Mouse (Mus musculus) C2C12 (cell line): ENCODE measurements around the gene Gpd1.

Experiments
- CEBPB ChIP-seq: IDR thresholded peaks from one replicate; pipeline ENCODE4 v1.6.1; 2011; ENCODE audit warnings: low read depth, mild to moderate bottlenecking, control low read depth, moderate library complexity
- CTCF ChIP-seq: IDR thresholded peaks from one replicate; pipeline ENCODE4 v1.5.1; 2011; ENCODE audit not compliant: control insufficient read depth, insufficient read depth, insufficient read length
- FOSL1 ChIP-seq: IDR thresholded peaks from one replicate; pipeline ENCODE4 v1.8.0; 2011; ENCODE audit warnings: mild to moderate bottlenecking, low read length; ENCODE audit not compliant: poor library complexity, insufficient read depth, severe bottlenecking
- MAX ChIP-seq: IDR thresholded peaks from one replicate; pipeline ENCODE4 v1.6.1; 2011; ENCODE audit warnings: mild to moderate bottlenecking, control low read depth
- MYOD1 ChIP-seq: IDR thresholded peaks from one replicate; pipeline ENCODE4 v1.6.1; 2011; ENCODE audit warnings: low read depth; ENCODE audit not compliant: control insufficient read depth, insufficient read length
- MYOG ChIP-seq: IDR thresholded peaks from one replicate; pipeline ENCODE4 v1.6.1; 2011; ENCODE audit not compliant: control insufficient read depth, insufficient read length; ENCODE audit errors: extremely low read depth
- USF1 ChIP-seq: IDR thresholded peaks from one replicate; pipeline ENCODE4 v1.6.1; 2011; ENCODE audit warnings: low read depth, mild to moderate bottlenecking, control low read depth, moderate library complexity

GRCm38 (mm10) chr15:99719865-99720264 lies 2.5 kb downstream of the Gpd1 start:
- TF ChIP-seq CTCF (no peak), USF1 (no peak), MYOD1 (no peak), MAX (no peak), MYOG (no peak), CEBPB (no peak), FOSL1 (no peak)
